Mouse (Mus musculus): Measurements from ENCODE around the gene Brpf1. TPM values are rescaled to one million over a fixed set of nuclear protein-coding genes. Genes with fewer than 3 reads are reported as not detected.
A peak's percentile ranks its signal among the peaks of the same experiment; 100 is the strongest.
"Not testable (repeated sequence)": the region's sequence is repeated elsewhere in the genome, so short reads cannot be mapped to it uniquely, and the experiment has no call there.

The Brpf1 gene
- polyA plus RNA-seq, 1 experiment, result 27.3 TPM

GRCm38 (mm10) chr6:113306322-113306985 is 483 bp upstream of the Brpf1 start:
- peak; percentile 99 for DNase-seq (ENCODE audit: extremely low spot score in 1 of 2, low spot score in 1 of 2)

- DNase-seq (ENCODE audit: extremely low spot score in 1 of 2, low spot score in 1 of 2), result peak in 1 of 2 experiments; percentile 36
Measured at GRCm38 (mm10) chr6:113307481-113308121, 664 bp downstream of the Brpf1 start.

GRCm38 (mm10) chr6:113308141-113308540 is 1.2 kb downstream of the Brpf1 start:
- peak in 1 of 2 experiments; percentile 65 for DNase-seq (ENCODE audit: extremely low spot score in 1 of 2, low spot score in 1 of 2)

- DNase-seq (ENCODE audit: extremely low spot score in 1 of 2, low spot score in 1 of 2), result peak in 1 of 2 experiments; percentile 52
Measured at GRCm38 (mm10) chr6:113315972-113316371, 9.0 kb downstream of the Brpf1 start.

GRCm38 (mm10) chr6:113326533-113327315 is 19.8 kb downstream of the Brpf1 start, which contains the start of gene Ogg1:
Gene Ogg1, plus strand, starts transcription at chr6:113326972.
- peak; percentile 99 for DNase-seq (ENCODE audit: extremely low spot score in 1 of 2, low spot score in 1 of 2)

- DNase-seq (ENCODE audit: extremely low spot score in 1 of 2, low spot score in 1 of 2), result no peak
Measured at GRCm38 (mm10) chr6:113329396-113329795, 22.5 kb downstream of the Brpf1 start.

GRCm38 (mm10) chr6:113330547-113330946 is 23.6 kb downstream of the Brpf1 start:
- no peak for DNase-seq (ENCODE audit: extremely low spot score in 1 of 2, low spot score in 1 of 2)

GRCm38 (mm10) chr6:113331721-113332120 is 24.8 kb downstream of the Brpf1 start:
- no peak for DNase-seq (ENCODE audit: extremely low spot score in 1 of 2, low spot score in 1 of 2)

GRCm38 (mm10) chr6:113332734-113333133 is 25.8 kb downstream of the Brpf1 start:
- not testable (repeated sequence) for DNase-seq (ENCODE audit: extremely low spot score in 1 of 2, low spot score in 1 of 2)

GRCm38 (mm10) chr6:113333137-113333950 is 26.4 kb downstream of the Brpf1 start:
- peak; percentile 61 to 73 for DNase-seq (ENCODE audit: extremely low spot score in 1 of 2, low spot score in 1 of 2)

GRCm38 (mm10) chr6:113334216-113334615 is 27.3 kb downstream of the Brpf1 start:
- DNase-seq (ENCODE audit: extremely low spot score in 1 of 2, low spot score in 1 of 2), result no peak

GRCm38 (mm10) chr6:113336852-113337620 is 30.1 kb downstream of the Brpf1 start:
- DNase-seq (ENCODE audit: extremely low spot score in 1 of 2, low spot score in 1 of 2), result no peak

- no peak for DNase-seq (ENCODE audit: extremely low spot score in 1 of 2, low spot score in 1 of 2)
Measured at GRCm38 (mm10) chr6:113341574-113341973, 34.6 kb downstream of the Brpf1 start.

- DNase-seq (ENCODE audit: extremely low spot score in 1 of 2, low spot score in 1 of 2), result peak in 1 of 2 experiments; percentile 53
Measured at GRCm38 (mm10) chr6:113342297-113342696, 35.4 kb downstream of the Brpf1 start.

GRCm38 (mm10) chr6:113343177-113344092 is 36.5 kb downstream of the Brpf1 start, which contains the start of gene Camk1:
Gene Camk1, minus strand, starts transcription at chr6:113343984.
- peak; percentile 46 to 79 for DNase-seq (ENCODE audit: extremely low spot score in 1 of 2, low spot score in 1 of 2)

GRCm38 (mm10) chr6:113344321-113344720 is 37.4 kb downstream of the Brpf1 start:
- peak in 1 of 2 experiments; percentile 41 for DNase-seq (ENCODE audit: extremely low spot score in 1 of 2, low spot score in 1 of 2)

GRCm38 (mm10) chr6:113346897-113347296 is 40.0 kb downstream of the Brpf1 start:
- DNase-seq (ENCODE audit: extremely low spot score in 1 of 2, low spot score in 1 of 2), result no peak

- no peak for DNase-seq (ENCODE audit: extremely low spot score in 1 of 2, low spot score in 1 of 2)
Measured at GRCm38 (mm10) chr6:113350538-113350937, 43.6 kb downstream of the Brpf1 start.

All from frontal cortex, adult 2 months (tissue).